Mouse (Mus musculus) CH12.LX (cell line): ENCODE measurements around the gene Shpk. TPM values are rescaled to one million over a fixed set of nuclear protein-coding genes. Genes with fewer than 3 reads are reported as not detected.

Experiments used
- DNase-seq: peaks from one replicate; pipeline ENCODE4 v3.0.0-alpha.2; 2013; ENCODE audit errors: extremely low read depth
- H3K27ac ChIP-seq: 2 replicates; pipeline ENCODE4 v1.5.1; 2012; ENCODE audit warnings: low read depth, mild to moderate bottlenecking, control low read depth, moderate library complexity; ENCODE audit not compliant: insufficient read depth
- H3K27me3 ChIP-seq: replicated peaks from 2 replicates; pipeline ENCODE3; 2012; ENCODE audit warnings: inconsistent platforms
- H3K36me3 ChIP-seq, 2 experiments: replicated peaks in 1 of 2; 2 replicates each; pipeline versions ENCODE3 to v1.6.1; 2012; ENCODE audit warnings: inconsistent platforms in 1 of 2, low read length in 1 of 2, mild to moderate bottlenecking in 1 of 2, mixed read lengths in 1 of 2, moderate library complexity in 1 of 2; ENCODE audit not compliant: control insufficient read depth in 1 of 2, insufficient read depth in 1 of 2
- H3K4me1 ChIP-seq, 2 experiments: 2 replicates each; pipeline ENCODE4 v1.6.1; 2012; ENCODE audit warnings: inconsistent platforms in 1 of 2, moderate library complexity in 1 of 2; ENCODE audit not compliant: insufficient read depth in 2 of 2, control insufficient read depth in 1 of 2
- H3K4me2 ChIP-seq: 2 replicates; pipeline ENCODE4 v1.6.1; 2012; ENCODE audit warnings: low read depth, mild to moderate bottlenecking, control low read depth; ENCODE audit not compliant: poor library complexity, insufficient read depth, severe bottlenecking
- H3K4me3 ChIP-seq, 3 experiments: fragments of 150-350 bp in 1 of 3; sonication (generic) in 1 of 3; replicated peaks in 1 of 3; 2 replicates each; pipeline versions ENCODE3 to v1.5.1; 2011 to 2012; ENCODE audit warnings: low read depth in 2 of 3, low read length in 2 of 3, mild to moderate bottlenecking in 2 of 3, moderate library complexity in 2 of 3, control low read depth in 1 of 3, improper control_type of control experiment in 1 of 3, inconsistent platforms in 1 of 3, mixed read lengths in 1 of 3; ENCODE audit not compliant: poor library complexity in 1 of 3
- H3K79me2 ChIP-seq: replicated peaks from 2 replicates; pipeline ENCODE4 v1.6.1; 2012; ENCODE audit warnings: mild to moderate bottlenecking, moderate library complexity; ENCODE audit not compliant: control insufficient read depth, poor library complexity, insufficient read depth, severe bottlenecking; ENCODE audit errors: extremely low read depth
- H3K9ac ChIP-seq: 2 replicates; pipeline ENCODE4 v1.6.1; 2012; ENCODE audit warnings: low read depth, mild to moderate bottlenecking, control low read depth, moderate library complexity; ENCODE audit not compliant: insufficient read depth
- H3K9me3 ChIP-seq: replicated peaks from 2 replicates; pipeline ENCODE3; 2012; ENCODE audit warnings: low read length, inconsistent platforms, mixed read lengths
- CHD2 ChIP-seq: IDR thresholded peaks from 2 replicates; pipeline ENCODE4 v1.6.1; 2011; ENCODE audit warnings: low read length, improper control_type of control experiment
- CTCF ChIP-seq, 2 experiments: IDR thresholded peaks in 1 of 2; conservative IDR thresholded peaks in 1 of 2; 2 replicates each; pipeline ENCODE4 v1.5.1; 2011 to 2012; ENCODE audit warnings: low read depth in 2 of 2, low read length in 2 of 2, improper control_type of control experiment in 1 of 2, inconsistent platforms in 1 of 2, mild to moderate bottlenecking in 1 of 2, moderate library complexity in 1 of 2
- E2F4 ChIP-seq: IDR thresholded peaks from 2 replicates; pipeline ENCODE4 v1.6.1; 2011; ENCODE audit warnings: low read depth, low read length, improper control_type of control experiment; ENCODE audit not compliant: insufficient replicate concordance
- ELF1 ChIP-seq: IDR thresholded peaks from 2 replicates; pipeline ENCODE4 v1.6.1; 2014; ENCODE audit warnings: low read depth, mild to moderate bottlenecking, inconsistent platforms, low read length, improper control_type of control experiment
- IRF4 ChIP-seq: IDR thresholded peaks from 2 replicates; pipeline ENCODE4 v1.6.1; 2014; ENCODE audit warnings: low read depth, mild to moderate bottlenecking, inconsistent platforms, low read length, improper control_type of control experiment
- KAT2A ChIP-seq: IDR thresholded peaks from 2 replicates; pipeline ENCODE4 v1.6.1; 2012; ENCODE audit warnings: low read length, improper control_type of control experiment, inconsistent platforms; ENCODE audit not compliant: insufficient replicate concordance
- MAFK ChIP-seq: IDR thresholded peaks from 2 replicates; pipeline ENCODE4 v1.6.1; 2011; ENCODE audit warnings: low read length, improper control_type of control experiment; ENCODE audit not compliant: insufficient replicate concordance
- MAX ChIP-seq: IDR thresholded peaks from 2 replicates; pipeline ENCODE4 v1.6.1; 2011; ENCODE audit warnings: low read length, improper control_type of control experiment
- MYC ChIP-seq: IDR thresholded peaks from 2 replicates; pipeline ENCODE4 v1.6.1; 2011; ENCODE audit warnings: low read depth, mild to moderate bottlenecking, improper control_type of control experiment, low read length
- NRF1 ChIP-seq: IDR thresholded peaks from 2 replicates; pipeline ENCODE4 v1.6.1; 2014; ENCODE audit warnings: low read depth, mild to moderate bottlenecking, inconsistent platforms, low read length, improper control_type of control experiment, moderate library complexity
- POLR2A ChIP-seq: IDR thresholded peaks from 2 replicates; pipeline ENCODE4 v1.6.1; 2011; ENCODE audit warnings: low read depth, mild to moderate bottlenecking, improper control_type of control experiment, low read length
- POLR2AphosphoS2 ChIP-seq: IDR thresholded peaks from 2 replicates; pipeline ENCODE4 v1.6.1; 2011; ENCODE audit warnings: low read depth, low read length, improper control_type of control experiment
- RCOR1 ChIP-seq: conservative IDR thresholded peaks from 2 replicates; pipeline ENCODE4 v1.6.1; 2012; ENCODE audit warnings: low read depth, mild to moderate bottlenecking, inconsistent platforms, low read length, improper control_type of control experiment
- SIN3A ChIP-seq: IDR thresholded peaks from 2 replicates; pipeline ENCODE4 v1.6.1; 2012; ENCODE audit warnings: low read length, improper control_type of control experiment, inconsistent platforms
- SMC3 ChIP-seq: IDR thresholded peaks from 2 replicates; pipeline ENCODE4 v1.6.1; 2011; ENCODE audit warnings: low read depth, low read length, improper control_type of control experiment
- UBTF ChIP-seq: IDR thresholded peaks from 2 replicates; pipeline ENCODE4 v1.6.1; 2012; ENCODE audit warnings: low read depth, mild to moderate bottlenecking, inconsistent platforms, low read length, improper control_type of control experiment, moderate library complexity
- ZC3H11A ChIP-seq: IDR thresholded peaks from 2 replicates; pipeline ENCODE4 v1.6.1; 2012; ENCODE audit warnings: low read depth, mild to moderate bottlenecking, inconsistent platforms, low read length, improper control_type of control experiment
- ZKSCAN1 ChIP-seq: IDR thresholded peaks from 2 replicates; pipeline ENCODE4 v1.6.1; 2012; ENCODE audit warnings: low read depth, inconsistent platforms, low read length, improper control_type of control experiment, borderline replicate concordance
- ZMIZ1 ChIP-seq: IDR thresholded peaks from 2 replicates; pipeline ENCODE4 v1.6.1; 2012; ENCODE audit warnings: low read depth, mild to moderate bottlenecking, inconsistent platforms, low read length, improper control_type of control experiment
- dilution Hi-C: fragments of 300-500 bp; cut with MboI; formaldehyde crosslinking; loops from 2 replicates; pipeline ENCODE4 v1.14.3; 2020; ENCODE audit warnings: low sequenced_read_pairs; ENCODE audit not compliant: extremely low pct_unique_long_range_greater_than_20kb, extremely low pct_ligation_motif_present
- in situ Hi-C: fragments of 300-500 bp; cut with MboI; formaldehyde crosslinking; loops from 3 replicates; pipeline ENCODE4 v1.14.3; 2019; ENCODE audit warnings: low sequenced_read_pairs, low pct_ligation_motif_present, low pct_unique_long_range_greater_than_20kb, mixed read lengths
- polyA plus RNA-seq: library from polyadenylated mRNA; unstranded; fragments of >175 nt; gene quantifications from 2 replicates; pipeline ENCODE4 v1.2.1, GENCODE M21; 2012; ENCODE audit warnings: low read depth; ENCODE audit not compliant: insufficient read length
- total RNA-seq, 2 experiments: library from RNA; depleted of rRNA; stranded (reverse); fragments of 300-350 nt in 1 of 2; fragments of >200 nt in 1 of 2; gene quantifications; 2 replicates each; pipeline ENCODE4 v1.2.3; 2012 to 2014

Gene Shpk
- total and polyA plus RNA-seq, 3 experiments, result 0.83 to 1.8 (median 1.4) TPM

DNA sequence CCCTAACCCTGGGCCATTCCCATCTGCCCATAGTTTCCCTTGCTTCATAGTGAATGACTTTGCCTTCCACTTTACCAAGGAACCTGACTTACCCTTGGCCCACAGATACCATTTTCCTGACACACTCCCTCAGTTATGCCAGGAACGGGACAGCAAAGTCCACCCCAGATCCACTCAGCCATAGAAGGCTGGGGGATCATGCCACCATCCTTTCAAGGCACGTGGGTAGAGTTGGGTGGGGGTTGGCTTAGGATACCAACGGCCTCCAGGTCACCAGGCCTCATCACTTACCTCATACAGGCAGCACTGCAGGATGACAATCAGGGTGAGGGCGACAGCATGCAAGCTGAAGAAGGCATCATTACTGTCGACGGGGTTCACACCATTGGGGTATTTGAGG, 12.0 kb upstream of the Shpk start:
- no peaks in the 10 kb centered on the region for H3K4me1 ChIP-seq
- H3K27me3 ChIP-seq, result no peaks in the 10 kb centered on the region
- H3K27ac ChIP-seq, result no peak overlapping the region
- no peak for DNase-seq
- no peaks in the 10 kb centered on the region for H3K79me2 ChIP-seq
- peaks cover 5 to 67% of the 10 kb centered on the region in 2 experiments for H3K36me3 ChIP-seq
- no peaks in the 10 kb centered on the region for H3K9me3 ChIP-seq
- dilution Hi-C loops, result no loop called here
- no peak overlapping the region for H3K4me2 ChIP-seq
- H3K9ac ChIP-seq, result no peak overlapping the region
- no peak overlapping the region for H3K4me3 ChIP-seq
- in situ Hi-C loops, result no loop called here
- no peak for TF ChIP-seq MAFK
- TF ChIP-seq RCOR1, result no peak
- TF ChIP-seq MAX, result no peak
- no peak for TF ChIP-seq POLR2AphosphoS2
- no peak for TF ChIP-seq MYC
- TF ChIP-seq KAT2A, result no peak
- TF ChIP-seq ELF1, result no peak
- no peak for TF ChIP-seq SIN3A
- TF ChIP-seq ZMIZ1, result no peak
- no peak for TF ChIP-seq E2F4

DNA sequence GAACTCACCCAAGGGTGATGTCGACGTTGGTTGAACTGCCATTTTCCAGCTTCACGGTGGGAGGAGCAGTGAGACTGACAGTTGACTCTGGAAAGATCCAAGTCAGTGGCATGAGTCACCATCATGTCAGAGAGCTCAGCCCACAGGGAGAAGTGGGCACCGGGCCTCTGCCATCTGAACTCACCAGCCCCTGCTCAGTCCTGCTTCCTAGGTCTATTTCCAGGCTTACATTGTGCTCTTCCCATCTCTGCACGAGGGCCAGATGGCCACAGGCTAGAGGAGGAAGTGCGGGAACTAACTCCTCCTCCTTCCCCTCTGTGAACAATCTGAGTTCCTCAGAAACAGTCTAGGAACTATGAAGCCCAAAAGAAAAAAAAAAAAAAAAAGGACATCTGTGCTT, 6.2 kb upstream of the Shpk start:
- no peak for DNase-seq
- Histone ChIP-seq H3K9ac (no peak overlapping the region), H3K79me2 (no peaks in the 10 kb centered on the region), H3K27ac (no peak overlapping the region)
- TF ChIP-seq CHD2 (no peak), ZKSCAN1 (no peak), ZC3H11A (no peak), SMC3 (no peak), MAFK (no peak), IRF4 (no peak), UBTF (no peak), CTCF (conservative IDR thresholded peaks at IDR 0.05 in 1 of 2, IDR thresholded peaks at IDR 0.05 in 1 of 2; ENCODE audit: low read depth in 2 of 2, low read length in 2 of 2) (no peak), NRF1 (no peak), POLR2A (no peak)
- TF ChIP-seq, all 38 proteins: peak for 0
- dilution Hi-C loops, result no loop called here
- in situ Hi-C loops, result no loop called here
- Histone ChIP-seq H3K36me3 (peaks cover 0 to 38% of the 10 kb centered on the region in 2 experiments), H3K4me2 (no peak overlapping the region), H3K9me3 (no peaks in the 10 kb centered on the region), H3K27me3 (no peaks in the 10 kb centered on the region), H3K4me1 (peaks cover 2 to 9% of the 10 kb centered on the region in 2 experiments; a peak in 1 of 4 replicates), H3K4me3 (no peak overlapping the region)
